Mouse (Mus musculus): ENCODE data around the gene Casp9.

DNA sequence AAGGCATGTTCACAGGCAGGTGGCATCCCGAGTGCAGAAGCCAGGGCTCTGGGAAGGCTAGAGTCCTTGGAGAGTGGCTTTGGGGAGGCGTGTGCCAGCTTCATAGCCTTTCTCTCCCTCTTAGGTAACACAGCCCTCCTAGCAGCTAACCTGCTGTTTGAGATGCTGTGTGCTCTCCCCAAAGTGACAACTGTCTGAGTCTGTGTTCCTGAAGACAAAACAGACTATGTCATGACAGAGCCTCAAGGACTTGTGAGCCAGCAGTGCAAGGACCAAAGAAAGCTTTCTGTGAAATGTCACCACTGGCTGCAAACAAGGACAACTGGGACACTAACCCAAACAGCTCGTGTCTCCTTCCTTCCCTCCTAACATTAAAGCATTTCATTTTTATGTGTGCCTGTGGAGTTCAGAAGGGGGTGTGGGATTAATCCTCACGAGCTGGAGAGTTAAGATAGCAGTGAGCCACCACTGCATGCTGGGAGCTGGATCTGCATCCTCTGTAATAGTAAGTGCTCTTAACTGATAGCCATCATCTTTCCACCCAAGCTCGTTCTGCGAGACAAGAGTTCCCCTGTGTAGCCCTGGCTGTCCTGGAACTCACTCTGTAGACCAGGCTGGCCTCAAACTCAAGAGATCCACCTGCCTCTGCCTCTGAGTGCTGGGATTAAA, 34.4 kb upstream of the Casp9 start:
- no peak for TF ChIP-seq CTCF (IDR thresholded peaks at IDR 0.05; ENCODE audit: insufficient read depth, low read depth, low read length)
- TF ChIP-seq POLR2A (IDR thresholded peaks at IDR 0.05; ENCODE audit: insufficient read depth, low read depth, low read length), result no peak
